Mouse (Mus musculus): ENCODE data around the gene B830017H08Rik. TPM values are rescaled to one million over a fixed set of nuclear protein-coding genes. Genes with fewer than 3 reads are reported as not detected.
A peak's percentile ranks its signal among the peaks of the same experiment; 100 is the strongest.

The B830017H08Rik gene
- polyA plus RNA-seq, 1 experiment from 2014 or later = 4.9 TPM

DNA sequence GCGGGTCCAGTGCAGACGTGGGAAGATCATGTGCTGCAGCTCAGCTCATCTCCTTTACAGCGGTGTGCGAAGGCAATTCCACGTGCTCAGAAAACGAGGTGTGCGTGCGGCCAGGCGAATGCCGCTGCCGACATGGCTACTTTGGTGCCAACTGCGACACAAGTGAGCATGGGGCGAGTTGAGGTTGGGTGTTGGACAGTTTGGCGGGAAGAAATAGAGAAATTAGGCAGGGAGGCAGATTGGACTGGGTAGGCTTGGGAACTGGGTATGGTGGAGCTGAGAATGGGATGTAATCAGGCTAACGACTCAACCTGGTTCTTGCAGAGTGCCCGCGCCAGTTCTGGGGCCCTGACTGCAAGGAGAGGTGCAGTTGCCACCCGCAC is 30.5 kb upstream of the B830017H08Rik start:
- Histone ChIP-seq H3K4me2 (peak overlapping the region; percentile 80), H3K4me3 (peak overlapping the region; percentile 40), H3K27me3 (replicated peaks) (peaks cover 88% of the 10 kb centered on the region), H3K4me1 (peaks cover 55% of the 10 kb centered on the region), H3K9ac (peak overlapping the region; percentile 28), H3K27ac (no peak overlapping the region), H3K9me3 (no peaks in the 10 kb centered on the region), H3K36me3 (replicated peaks) (no peaks in the 10 kb centered on the region)
- whole genome bisulfite sequencing = 8% methylated on average over 18 of the region's 18 CpGs
- no peak for ATAC-seq (replicated peaks)

GRCm38 (mm10) chr16:17802839-17803674 is 29.9 kb upstream of the B830017H08Rik start:
- Histone ChIP-seq H3K9me3 (no peaks in the 10 kb centered on the region), H3K27ac (no peak overlapping the region), H3K4me1 (peaks cover 54% of the 10 kb centered on the region), H3K4me3 (peak overlapping the region; percentile 40), H3K27me3 (replicated peaks) (peaks cover 82% of the 10 kb centered on the region), H3K4me2 (peak overlapping the region; percentile 80), H3K36me3 (replicated peaks) (no peaks in the 10 kb centered on the region), H3K9ac (peak overlapping the region; percentile 28)
- 3% methylated on average over 83 of the region's 83 CpGs for WGBS
- peak; percentile 11; the same call in 1 of the 2 replicates for ATAC-seq (replicated peaks)

- Histone ChIP-seq H3K4me3 (peak overlapping the region; percentile 40), H3K4me1 (peaks cover 47% of the 10 kb centered on the region), H3K27ac (no peak overlapping the region), H3K4me2 (peak overlapping the region; percentile 80), H3K36me3 (replicated peaks) (no peaks in the 10 kb centered on the region), H3K9me3 (no peaks in the 10 kb centered on the region), H3K27me3 (replicated peaks) (peaks cover 74% of the 10 kb centered on the region), H3K9ac (no peak overlapping the region)
- no peak for ATAC-seq (replicated peaks)
- WGBS = 8% methylated on average over 33 of the region's 33 CpGs
Measured at GRCm38 (mm10) chr16:17803675-17804448, 29.1 kb upstream of the B830017H08Rik start.

DNA sequence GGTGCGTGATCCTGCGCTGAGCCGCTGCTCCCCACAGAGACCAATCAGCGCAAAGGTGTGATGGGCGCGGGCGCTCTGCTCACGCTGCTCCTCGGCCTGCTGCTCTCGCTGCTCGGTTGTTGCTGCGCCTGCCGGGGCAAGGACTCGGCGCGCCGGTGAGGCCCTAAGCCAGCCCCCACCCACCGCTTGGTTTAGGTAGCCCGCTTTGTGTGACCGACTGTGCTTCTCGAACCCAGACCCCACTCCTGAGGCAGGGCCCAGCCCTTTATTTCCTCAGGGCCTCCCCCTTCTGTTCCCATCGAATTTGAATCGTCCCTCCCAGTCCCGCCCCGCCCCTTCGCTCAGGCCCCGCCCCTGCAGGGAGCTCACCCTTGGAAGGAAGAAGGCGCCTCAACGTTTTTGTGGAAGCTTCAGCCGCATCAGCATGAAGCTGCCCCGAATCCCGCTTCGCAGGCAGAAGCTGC is 28.4 kb upstream of the B830017H08Rik start:
- ATAC-seq (replicated peaks) = no peak
- H3K27ac ChIP-seq = no peak overlapping the region
- peak overlapping the region; percentile 30 for H3K4me3 ChIP-seq
- H3K36me3 ChIP-seq (replicated peaks) = no peaks in the 10 kb centered on the region
- peak overlapping the region; percentile 54 for H3K4me2 ChIP-seq
- H3K4me1 ChIP-seq = peaks cover 50% of the 10 kb centered on the region
- WGBS = 2% methylated on average over 33 of the region's 33 CpGs
- peaks cover 68% of the 10 kb centered on the region for H3K27me3 ChIP-seq (replicated peaks)
- no peak overlapping the region for H3K9ac ChIP-seq
- no peaks in the 10 kb centered on the region for H3K9me3 ChIP-seq

DNA sequence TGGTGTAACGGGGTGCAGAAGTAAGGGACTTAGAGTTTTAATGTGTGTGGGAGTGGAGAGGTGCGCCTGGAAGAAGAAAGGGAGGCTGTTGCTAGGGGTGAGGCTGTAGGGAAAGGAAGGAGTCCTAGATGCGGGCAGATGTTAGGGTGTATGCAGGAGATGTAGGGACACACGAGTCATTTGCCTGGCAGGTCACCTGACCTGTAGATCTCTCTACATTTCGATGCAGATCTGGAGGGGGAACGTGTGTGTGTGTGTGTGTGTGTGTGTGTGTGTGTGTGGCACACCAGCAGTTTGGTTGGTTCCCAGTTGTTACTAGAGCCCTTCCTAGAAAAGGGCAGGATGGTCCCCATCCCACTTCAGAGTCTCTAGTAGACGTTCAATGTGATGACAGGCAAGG is 27.9 kb upstream of the B830017H08Rik start:
- no peaks in the 10 kb centered on the region for H3K9me3 ChIP-seq
- H3K9ac ChIP-seq = no peak overlapping the region
- H3K36me3 ChIP-seq (replicated peaks) = no peaks in the 10 kb centered on the region
- 9% methylated on average over 7 of the region's 7 CpGs for WGBS
- H3K27me3 ChIP-seq (replicated peaks) = peaks cover 63% of the 10 kb centered on the region
- H3K27ac ChIP-seq = no peak overlapping the region
- peak overlapping the region; percentile 54 for H3K4me2 ChIP-seq
- H3K4me1 ChIP-seq = peaks cover 52% of the 10 kb centered on the region
- no peak for ATAC-seq (replicated peaks)
- H3K4me3 ChIP-seq = 0 out of 2 replicates have a peak overlapping the region, but pooled peaks have one; percentile 30

DNA sequence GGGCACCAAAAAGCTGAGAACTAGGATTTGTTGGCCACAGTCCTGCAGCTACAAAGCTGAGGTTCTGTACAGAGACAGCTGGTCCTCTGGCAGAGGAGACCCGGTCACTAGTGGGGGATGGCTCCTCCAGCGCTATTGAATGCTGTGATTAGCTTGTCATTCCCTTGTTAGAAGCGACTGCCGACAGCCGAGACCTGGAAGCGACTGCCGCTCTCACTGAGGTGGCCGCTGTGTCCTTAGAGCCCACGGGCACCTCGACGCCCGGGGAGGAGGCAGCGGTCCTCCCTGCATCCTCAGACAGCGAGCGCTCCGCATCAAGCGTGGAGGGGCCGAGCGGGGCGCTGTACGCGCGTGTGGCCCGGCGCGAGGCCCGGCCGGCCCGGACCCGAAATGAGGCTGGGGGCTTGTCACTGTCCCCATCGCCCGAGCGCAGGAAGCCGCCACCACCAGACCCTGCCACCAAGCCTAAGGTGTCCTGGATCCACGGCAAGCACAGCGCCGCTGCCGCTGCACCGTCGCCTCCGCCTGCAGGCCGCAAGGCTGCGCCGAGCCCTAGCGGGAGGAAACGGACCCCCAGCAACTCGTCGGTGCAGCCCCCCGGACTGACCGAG is 26.2 kb upstream of the B830017H08Rik start:
- Histone ChIP-seq H3K4me2 (peak overlapping the region; percentile 95), H3K9me3 (no peaks in the 10 kb centered on the region), H3K4me1 (peaks cover 52% of the 10 kb centered on the region)

DNA sequence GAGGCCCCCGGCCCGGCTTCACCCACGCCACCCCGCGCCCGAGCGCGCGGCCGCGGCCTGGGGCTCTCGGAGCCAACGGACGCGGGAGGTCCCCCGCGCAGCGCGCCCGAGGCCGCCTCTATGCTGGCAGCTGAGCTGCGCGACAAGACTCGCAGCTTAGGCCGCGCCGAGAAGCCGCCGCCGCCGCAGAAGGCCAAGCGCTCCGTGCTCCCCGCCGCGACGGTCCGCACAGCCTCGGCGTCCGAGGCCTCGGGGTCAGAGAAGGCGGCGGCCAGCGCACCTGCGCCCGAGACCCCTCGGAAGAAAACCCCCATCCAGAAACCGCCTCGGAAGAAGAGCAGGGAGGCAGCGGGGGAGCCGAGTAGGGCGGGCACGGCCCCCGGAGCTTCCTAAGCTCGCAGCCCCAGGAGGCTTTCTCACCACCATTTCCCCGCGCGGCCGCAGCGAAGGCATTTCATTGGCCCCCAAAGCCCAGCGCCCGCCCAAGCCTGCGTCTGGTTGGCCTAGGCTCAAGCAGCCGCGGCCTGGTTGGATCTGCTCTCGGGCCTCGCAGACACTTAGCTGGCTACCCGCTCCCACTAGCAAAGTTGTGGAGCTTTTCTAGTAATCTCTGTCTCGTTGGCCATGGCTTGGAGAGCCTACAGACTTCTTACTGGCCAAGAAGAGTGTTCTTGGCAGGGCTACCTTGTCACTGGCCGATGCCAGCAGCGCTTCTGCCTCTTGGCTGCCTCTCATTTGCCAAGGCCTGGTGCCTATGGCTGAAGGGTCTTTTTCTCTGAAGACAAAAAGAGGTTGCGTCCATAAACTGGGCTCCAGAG is 25.5 kb upstream of the B830017H08Rik start:
- peak overlapping the region; percentile 95 for H3K4me2 ChIP-seq
- H3K4me3 ChIP-seq = peak overlapping the region; percentile 66
- WGBS = 2% methylated on average over 71 of the region's 73 CpGs
- peak; percentile 89 for ATAC-seq (replicated peaks)
- H3K9ac ChIP-seq = peak overlapping the region; percentile 78
- H3K4me1 ChIP-seq = peaks cover 48% of the 10 kb centered on the region
- no peaks in the 10 kb centered on the region for H3K9me3 ChIP-seq
- peak overlapping the region; percentile 89 for H3K27ac ChIP-seq
- no peaks in the 10 kb centered on the region for H3K36me3 ChIP-seq (replicated peaks)
- H3K27me3 ChIP-seq (replicated peaks) = peaks cover 41% of the 10 kb centered on the region

More for the DNA sequence above, 26.2 kb upstream of the B830017H08Rik start:
- peak overlapping the region; percentile 78 for H3K9ac ChIP-seq
- peak overlapping the region; percentile 66 for H3K4me3 ChIP-seq
- peaks cover 48% of the 10 kb centered on the region for H3K27me3 ChIP-seq (replicated peaks)
- peak overlapping the region; percentile 89 for H3K27ac ChIP-seq
- WGBS = 3% methylated on average over 49 of the region's 50 CpGs
- no peaks in the 10 kb centered on the region for H3K36me3 ChIP-seq (replicated peaks)
- ATAC-seq (replicated peaks) = peak; percentile 43

DNA sequence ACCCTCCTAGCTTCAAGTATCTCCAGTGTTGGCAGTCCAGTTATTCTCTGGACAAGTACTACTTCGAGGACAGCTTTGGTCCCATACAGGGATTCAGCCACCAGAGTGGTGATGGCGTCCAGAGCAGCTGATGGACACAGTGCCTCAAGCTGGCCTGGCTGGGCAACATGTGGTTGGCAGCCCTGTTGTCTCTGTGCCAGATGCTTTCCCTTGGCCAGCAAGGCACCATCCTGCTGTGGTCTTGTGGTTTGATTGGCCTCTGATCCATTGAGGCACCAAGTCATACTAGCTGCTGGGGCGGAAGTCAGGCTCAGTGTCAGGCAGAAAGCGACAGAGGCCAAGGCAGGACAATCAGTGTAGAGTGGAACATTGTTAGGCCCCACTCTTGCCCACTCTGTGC is 23.8 kb upstream of the B830017H08Rik start:
- H3K4me3 ChIP-seq = no peak overlapping the region
- WGBS = 82% methylated on average over 4 of the region's 4 CpGs

DNA sequence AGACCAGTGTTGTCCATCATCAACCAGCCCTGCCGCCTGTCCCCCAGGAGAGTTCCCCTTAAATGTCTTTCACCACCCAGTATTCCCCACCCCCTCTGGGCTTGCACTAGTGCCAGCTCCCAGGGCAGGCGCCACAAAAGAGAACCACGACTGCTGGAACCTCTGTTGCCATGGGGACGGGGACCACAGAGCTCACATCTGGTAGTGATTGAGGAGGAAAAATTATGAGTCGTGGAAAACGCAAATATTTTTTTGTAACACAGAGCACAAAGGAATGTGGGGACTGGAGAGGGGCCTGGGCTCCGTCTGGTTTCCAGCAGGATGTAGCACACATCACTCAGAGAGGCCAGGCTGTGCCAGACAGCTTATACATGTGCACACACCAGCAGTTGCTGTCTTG is 23.2 kb upstream of the B830017H08Rik start:
- Histone ChIP-seq H3K4me2 (no peak overlapping the region), H3K27ac (0 out of 2 replicates have a peak overlapping the region, but pooled peaks have one; percentile 14), H3K4me3 (no peak overlapping the region), H3K36me3 (replicated peaks) (no peaks in the 10 kb centered on the region), H3K4me1 (peaks cover 25% of the 10 kb centered on the region), H3K9ac (no peak overlapping the region), H3K27me3 (replicated peaks) (peaks cover 32% of the 10 kb centered on the region), H3K9me3 (no peaks in the 10 kb centered on the region)
- no peak for ATAC-seq (replicated peaks)
- WGBS = 19% methylated on average over 7 of the region's 7 CpGs

More for the DNA sequence above, 23.8 kb upstream of the B830017H08Rik start:
- peaks cover 31% of the 10 kb centered on the region for H3K4me1 ChIP-seq
- H3K4me2 ChIP-seq = no peak overlapping the region
- H3K27me3 ChIP-seq (replicated peaks) = peaks cover 35% of the 10 kb centered on the region
- no peaks in the 10 kb centered on the region for H3K36me3 ChIP-seq (replicated peaks)
- ATAC-seq (replicated peaks) = no peak
- 0 out of 2 replicates have a peak overlapping the region, but pooled peaks have one; percentile 14 for H3K27ac ChIP-seq
- no peaks in the 10 kb centered on the region for H3K9me3 ChIP-seq
- no peak overlapping the region for H3K9ac ChIP-seq

DNA sequence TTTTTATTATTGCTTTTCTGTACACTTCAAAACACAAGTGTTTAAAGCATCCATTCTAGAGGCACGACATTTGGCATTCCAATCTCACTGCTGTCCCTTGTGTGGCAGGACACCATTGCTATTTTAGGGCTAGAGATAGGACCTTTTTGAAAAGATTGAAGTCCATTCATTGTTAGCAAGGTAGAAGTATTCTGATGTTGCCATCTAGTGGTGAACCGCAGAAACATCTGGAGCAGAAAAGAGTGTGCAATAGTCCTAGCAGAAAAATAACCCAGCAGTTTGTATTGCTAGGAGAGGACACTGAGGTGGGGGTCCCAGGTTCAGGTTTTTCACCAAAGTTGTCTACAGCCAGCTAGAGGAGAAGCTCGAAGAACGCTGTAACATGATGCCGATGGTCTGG is 20.8 kb upstream of the B830017H08Rik start:
- ATAC-seq (replicated peaks) = no peak
- H3K27ac ChIP-seq = no peak overlapping the region
- no peak overlapping the region for H3K4me3 ChIP-seq
- H3K9me3 ChIP-seq = no peaks in the 10 kb centered on the region
- H3K4me2 ChIP-seq = no peak overlapping the region
- no peak overlapping the region for H3K9ac ChIP-seq
- H3K4me1 ChIP-seq = peaks cover 24% of the 10 kb centered on the region
- no peaks in the 10 kb centered on the region for H3K36me3 ChIP-seq (replicated peaks)
- 5% methylated on average over 5 of the region's 5 CpGs for WGBS
- H3K27me3 ChIP-seq (replicated peaks) = peaks cover 21% of the 10 kb centered on the region

DNA sequence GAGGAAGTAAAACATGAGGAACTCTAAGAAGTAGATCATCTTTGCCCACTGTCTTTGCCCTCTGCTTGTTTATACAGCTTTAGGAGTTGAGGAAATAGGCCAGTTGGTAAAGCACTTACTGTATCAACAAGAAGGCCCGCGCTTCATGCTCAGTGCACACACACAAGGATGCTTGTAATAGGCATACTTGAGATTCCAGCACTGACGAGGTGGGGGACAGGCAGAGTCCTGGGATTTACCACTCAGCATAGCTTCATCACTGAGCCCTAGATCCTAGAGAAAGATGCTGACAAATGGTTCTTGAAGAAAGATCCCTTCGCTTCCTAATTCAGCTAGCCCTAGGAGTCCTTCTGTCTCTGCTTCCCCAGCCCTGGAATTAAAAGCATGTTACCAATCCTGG is 19.7 kb upstream of the B830017H08Rik start:
- 66% methylated on average over 4 of the region's 4 CpGs for WGBS
- Histone ChIP-seq H3K9ac (no peak overlapping the region), H3K4me2 (no peak overlapping the region), H3K27ac (no peak overlapping the region), H3K9me3 (no peaks in the 10 kb centered on the region), H3K4me1 (peaks cover 18% of the 10 kb centered on the region), H3K36me3 (replicated peaks) (no peaks in the 10 kb centered on the region), H3K27me3 (replicated peaks) (peaks cover 21% of the 10 kb centered on the region), H3K4me3 (no peak overlapping the region)
- ATAC-seq (replicated peaks) = no peak
